Mouse (Mus musculus): ENCODE measurements around the gene Rbks.

GRCm38 (mm10) chr5:31634679-31635078 lies 62.7 kb downstream of the Rbks start:
- TF ChIP-seq CTCF (IDR thresholded peaks at IDR 0.05; ENCODE audit: insufficient read depth, low read length) (no peak), POLR2A (IDR thresholded peaks at IDR 0.05; ENCODE audit: borderline replicate concordance, extremely low read depth, low read depth, low read length) (no peak)
